Mouse (Mus musculus) heart, postnatal 0 days (tissue): ENCODE measurements around the gene Kidins220.

ENCODE experiments used
- CTCF ChIP-seq: IDR thresholded peaks from 2 replicates; pipeline ENCODE4 v1.5.1; 2016; ENCODE audit warnings: antibody characterized with exemption, control low read depth, low read depth
- EP300 ChIP-seq: IDR thresholded peaks from 2 replicates; pipeline ENCODE4 v1.6.1; 2016; ENCODE audit warnings: antibody characterized with exemption, low read depth

GRCm38 (mm10) chr12:24961821-24962220 lies 12.9 kb upstream of the Kidins220 start:
- TF ChIP-seq EP300 (no peak), CTCF (no peak)
